Mouse (Mus musculus) cerebellum, adult 2 months (tissue): ENCODE measurements around the gene Cyfip1.

Experiments used
- CTCF ChIP-seq: fragments of 200-500 bp; IDR thresholded peaks from 2 replicates; pipeline ENCODE4 v1.5.1; 2011; ENCODE audit warnings: low read depth, mild to moderate bottlenecking, control low read depth, low read length, moderate library complexity, borderline replicate concordance; ENCODE audit not compliant: insufficient read depth
- POLR2A ChIP-seq: fragments of 200-500 bp; IDR thresholded peaks from 2 replicates; pipeline ENCODE4 v1.6.1; 2011; ENCODE audit warnings: low read length, control low read depth, borderline replicate concordance; ENCODE audit not compliant: insufficient read depth

DNA sequence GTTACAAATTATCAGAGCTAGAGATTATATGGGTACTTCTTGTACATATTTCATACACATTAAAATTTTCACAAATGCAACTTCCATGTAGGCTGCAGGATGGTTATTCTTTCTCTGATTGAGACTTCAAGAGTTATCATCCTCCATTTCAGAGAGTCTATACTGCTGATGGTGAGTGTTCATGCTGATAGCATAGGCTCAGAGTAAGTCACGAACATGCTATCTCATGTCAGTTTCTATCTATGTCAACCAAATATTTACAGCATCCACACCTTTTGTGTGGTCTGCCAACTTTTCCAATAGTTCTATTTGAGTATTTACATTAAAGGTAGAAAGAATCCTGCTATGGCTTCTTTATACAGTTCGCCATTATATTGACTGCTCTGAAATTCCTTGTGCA, 140.0 kb downstream of the Cyfip1 start:
- TF ChIP-seq CTCF: no peak
- no peak for TF ChIP-seq POLR2A
